Mouse (Mus musculus) stomach, postnatal 0 days (tissue): Measurements from ENCODE around the gene Pakap.

Experiments
- CTCF ChIP-seq: IDR thresholded peaks from 2 replicates; pipeline ENCODE4 v1.5.1; 2016; ENCODE audit warnings: antibody characterized with exemption, low read depth, mild to moderate bottlenecking, moderate library complexity
- EP300 ChIP-seq: optimal IDR thresholded peaks from 2 replicates; pipeline ENCODE3; 2016; ENCODE audit warnings: antibody characterized with exemption

DNA sequence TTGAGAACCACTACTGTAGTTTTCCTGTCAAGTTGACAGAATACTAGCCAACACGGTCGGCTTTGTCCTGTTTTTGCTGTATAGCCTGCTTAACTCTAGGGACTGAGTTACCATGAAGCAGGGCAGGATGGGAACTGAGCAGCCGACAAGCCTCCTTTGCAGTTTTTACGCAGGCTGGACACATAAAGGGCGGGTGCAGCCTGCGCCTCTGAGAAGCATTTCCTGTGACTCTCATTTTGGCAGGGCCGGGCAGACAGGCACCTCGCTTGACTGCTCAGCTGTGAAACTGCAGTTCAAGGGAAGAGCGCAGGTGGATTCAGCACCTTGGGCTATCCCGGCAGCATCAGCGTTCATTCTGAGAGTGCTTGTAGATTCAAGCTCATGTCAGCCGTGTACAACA lies 113.5 kb downstream of the Pakap start:
- TF ChIP-seq EP300 = no peak
- no peak for TF ChIP-seq CTCF
